Mouse (Mus musculus): ENCODE measurements around the gene Gpr63. TPM values are rescaled to one million over a fixed set of nuclear protein-coding genes. Genes with fewer than 3 reads are reported as not detected.
"Not testable (repeated sequence)": the region's sequence is repeated elsewhere in the genome, so short reads cannot be mapped to it uniquely, and the experiment has no call there.

Gene Gpr63
- total RNA-seq (2015) (not detected in 2 replicates), total RNA-seq (2017) (not detected in 2 replicates)

- 0 out of 2 replicates have a peak, but pooled peaks have one; percentile 27 for ATAC-seq (ENCODE audit: poor library complexity, severe bottlenecking)
Observed at GRCm38 (mm10) chr4:24966299-24966991, at the start of gene Gpr63. Gpr63 (plus strand) TSS chr4:24966407.

- no peak for ATAC-seq (ENCODE audit: poor library complexity, severe bottlenecking)
Observed at GRCm38 (mm10) chr4:24920006-24920577, 46.1 kb upstream of the Gpr63 start.

GRCm38 (mm10) chr4:24924726-24925125 is 41.5 kb upstream of the Gpr63 start:
- no peak for ATAC-seq (ENCODE audit: poor library complexity, severe bottlenecking)

- ATAC-seq (ENCODE audit: poor library complexity, severe bottlenecking), result no peak
Observed at GRCm38 (mm10) chr4:24928260-24928780, 37.9 kb upstream of the Gpr63 start.

- no peak for ATAC-seq (ENCODE audit: poor library complexity, severe bottlenecking)
Observed at GRCm38 (mm10) chr4:24928926-24929325, 37.3 kb upstream of the Gpr63 start.

GRCm38 (mm10) chr4:24942728-24943424 is 23.3 kb upstream of the Gpr63 start:
- no peak for ATAC-seq (ENCODE audit: poor library complexity, severe bottlenecking)

- ATAC-seq (ENCODE audit: poor library complexity, severe bottlenecking), result no peak
Observed at GRCm38 (mm10) chr4:24965918-24966298, 299 bp upstream of the Gpr63 start.

- no peak for ATAC-seq (ENCODE audit: poor library complexity, severe bottlenecking)
Observed at GRCm38 (mm10) chr4:24967251-24967650, 1.0 kb downstream of the Gpr63 start.

- no peak for ATAC-seq (ENCODE audit: poor library complexity, severe bottlenecking)
Observed at GRCm38 (mm10) chr4:24978589-24978988, 12.4 kb downstream of the Gpr63 start.

GRCm38 (mm10) chr4:24985612-24986011 is 19.4 kb downstream of the Gpr63 start:
- no peak for ATAC-seq (ENCODE audit: poor library complexity, severe bottlenecking)

GRCm38 (mm10) chr4:24991475-24991874 is 25.3 kb downstream of the Gpr63 start:
- no peak for ATAC-seq (ENCODE audit: poor library complexity, severe bottlenecking)

- not testable (repeated sequence) for ATAC-seq (ENCODE audit: poor library complexity, severe bottlenecking)
Observed at GRCm38 (mm10) chr4:25009328-25009727, 43.1 kb downstream of the Gpr63 start.

GRCm38 (mm10) chr4:25011780-25012179 is 45.6 kb downstream of the Gpr63 start:
- ATAC-seq (ENCODE audit: poor library complexity, severe bottlenecking), result no peak

GRCm38 (mm10) chr4:25012726-25013125 is 46.5 kb downstream of the Gpr63 start:
- no peak for ATAC-seq (ENCODE audit: poor library complexity, severe bottlenecking)

GRCm38 (mm10) chr4:25015017-25015655 is 48.9 kb downstream of the Gpr63 start:
- ATAC-seq (ENCODE audit: poor library complexity, severe bottlenecking), result no peak

GRCm38 (mm10) chr4:25028252-25028651 is 62.0 kb downstream of the Gpr63 start:
- no peak for ATAC-seq (ENCODE audit: poor library complexity, severe bottlenecking)

- ATAC-seq (ENCODE audit: poor library complexity, severe bottlenecking), result no peak
Observed at GRCm38 (mm10) chr4:25028752-25029151, 62.5 kb downstream of the Gpr63 start.

- no peak for ATAC-seq (ENCODE audit: poor library complexity, severe bottlenecking)
Observed at GRCm38 (mm10) chr4:25029875-25030274, 63.7 kb downstream of the Gpr63 start.

- ATAC-seq (ENCODE audit: poor library complexity, severe bottlenecking), result no peak
Observed at GRCm38 (mm10) chr4:25035158-25035791, 69.1 kb downstream of the Gpr63 start.

- ATAC-seq (ENCODE audit: poor library complexity, severe bottlenecking), result no peak
Observed at GRCm38 (mm10) chr4:25035806-25036205, 69.6 kb downstream of the Gpr63 start.

GRCm38 (mm10) chr4:25037260-25037659 is 71.1 kb downstream of the Gpr63 start:
- ATAC-seq (ENCODE audit: poor library complexity, severe bottlenecking), result no peak

Data from megakaryocyte, adult 5-6 weeks (primary cell).